Mouse (Mus musculus) adrenal gland, postnatal 14 days (tissue): ENCODE measurements around the gene Rab44. TPM values are rescaled to one million over a fixed set of nuclear protein-coding genes. Genes with fewer than 3 reads are reported as not detected.

ENCODE experiments used
- DNase-seq: peaks from one replicate; pipeline ENCODE4 v3.0.0; 2021; ENCODE audit warnings: mixed read lengths
- total RNA-seq: library from RNA; stranded (reverse); gene quantifications from 2 replicates; pipeline ENCODE4 v1.2.3, GENCODE M21; 2021

The Rab44 gene
- total RNA-seq, 1 experiment from 2014 or later = 0.33 TPM

DNA sequence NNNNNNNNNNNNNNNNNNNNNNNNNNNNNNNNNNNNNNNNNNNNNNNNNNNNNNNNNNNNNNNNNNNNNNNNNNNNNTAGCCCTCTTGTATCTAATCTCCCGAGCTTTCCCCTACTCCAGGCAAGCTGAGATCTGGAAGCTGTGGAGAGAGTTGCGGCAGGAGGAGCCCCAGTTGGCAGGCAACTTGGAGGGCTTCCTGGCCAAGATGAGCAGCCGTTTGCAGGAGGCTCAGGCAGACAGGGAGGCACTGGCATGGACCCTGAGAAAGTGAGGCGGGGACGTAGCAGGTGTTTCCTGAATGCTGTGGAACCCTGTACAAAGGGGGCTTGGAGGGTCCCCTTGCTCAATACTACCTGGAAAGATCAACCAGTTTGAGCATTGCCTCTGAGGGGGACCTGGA is 21.1 kb downstream of the Rab44 start:
- no peak for DNase-seq

DNA sequence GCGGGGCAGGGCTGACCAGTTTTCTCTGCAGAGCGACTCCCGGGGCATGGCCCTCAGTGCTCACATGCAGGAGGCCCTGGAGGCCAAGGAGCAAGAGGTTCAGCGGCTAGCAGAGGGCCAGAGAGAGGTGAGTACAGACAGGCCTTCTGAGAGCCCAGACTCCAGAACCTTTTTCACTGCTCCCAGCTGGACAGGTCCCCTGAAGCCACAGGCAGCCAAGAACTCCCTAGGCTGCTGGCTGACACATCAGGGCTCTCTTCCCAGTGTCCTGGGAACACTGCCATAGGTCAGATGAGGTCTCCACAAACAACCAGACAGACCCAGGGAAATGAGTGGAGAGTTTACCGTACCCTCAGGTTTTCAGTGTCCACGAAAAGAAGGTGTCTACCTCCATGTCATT is 22.3 kb downstream of the Rab44 start:
- DNase-seq = peak; percentile 86

DNA sequence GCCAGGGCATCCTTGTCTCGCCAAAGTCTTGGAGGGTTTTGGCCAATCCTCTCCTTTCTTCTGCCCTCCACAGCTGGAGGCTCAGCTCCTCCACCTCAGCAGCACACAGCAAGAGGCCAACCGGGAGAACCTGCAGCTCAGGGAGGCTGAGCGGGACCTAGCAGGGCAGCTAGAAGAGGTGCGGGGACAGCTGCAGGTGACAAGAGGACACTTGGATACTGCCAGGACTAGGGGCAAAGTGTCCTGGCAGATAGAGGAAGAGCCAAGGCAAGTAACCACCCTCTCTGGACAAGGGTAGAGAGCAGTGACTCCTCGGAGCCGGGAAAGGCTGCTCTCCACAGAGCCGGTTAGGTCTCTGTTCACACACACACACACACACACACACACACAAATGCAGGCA is 24.0 kb downstream of the Rab44 start:
- no peak for DNase-seq

DNA sequence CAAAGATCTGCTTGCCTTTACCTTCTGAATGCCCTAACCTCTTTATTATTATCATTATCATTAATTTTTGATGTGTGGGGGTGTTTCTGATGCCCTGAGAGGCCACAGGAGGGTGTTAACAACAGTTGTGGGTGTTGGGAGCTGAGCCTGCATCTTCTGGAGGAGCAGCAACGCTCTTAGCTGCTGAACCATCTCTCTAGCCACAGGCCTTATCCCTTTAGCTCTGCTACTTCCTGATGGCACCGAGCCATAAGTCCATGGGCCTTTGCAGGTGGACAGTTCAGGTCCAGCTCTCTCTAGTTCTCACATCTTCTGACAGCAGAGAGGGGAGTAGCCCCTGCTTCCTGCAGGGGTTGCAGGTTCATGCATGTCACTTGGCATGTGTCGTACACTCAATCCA is 27.6 kb downstream of the Rab44 start:
- no peak for DNase-seq

DNA sequence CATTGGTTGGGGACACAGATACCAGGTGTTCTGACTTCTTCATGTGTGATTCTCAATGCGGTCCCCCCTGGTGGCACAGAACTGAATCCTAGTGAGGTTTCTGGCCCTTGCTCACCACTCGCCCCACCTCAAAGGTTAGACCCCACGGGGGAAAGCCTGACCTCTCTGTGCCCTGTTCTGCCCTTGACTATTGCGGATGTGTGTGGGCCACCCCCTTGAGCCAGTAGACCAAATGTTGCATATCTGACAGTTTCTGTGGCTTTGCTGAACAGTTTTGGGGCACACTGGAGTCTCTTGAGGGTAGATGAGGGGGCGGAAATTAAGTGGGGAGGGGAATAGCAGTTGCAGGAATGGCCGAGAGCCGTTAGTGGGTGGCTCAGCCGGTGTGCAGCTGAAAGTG is 29.3 kb downstream of the Rab44 start:
- no peak for DNase-seq

DNA sequence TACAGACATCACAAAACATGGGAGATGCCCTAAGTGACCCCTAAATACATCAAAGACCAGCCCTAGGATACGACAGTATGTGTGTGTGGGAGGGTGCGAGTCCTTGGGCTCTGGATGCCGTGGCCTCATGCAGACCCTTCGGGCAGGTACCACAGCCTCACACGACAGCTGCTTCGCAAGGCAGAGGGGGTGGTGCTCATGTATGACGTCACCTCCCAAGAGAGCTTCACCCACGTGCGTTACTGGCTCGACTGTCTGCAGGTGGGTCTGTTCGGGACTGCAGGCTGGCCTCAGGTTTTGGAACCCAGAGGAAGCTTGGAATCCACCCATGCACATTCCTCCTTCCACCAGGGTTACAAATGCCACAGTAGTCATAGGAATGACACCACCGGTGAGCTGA is 31.2 kb downstream of the Rab44 start:
- DNase-seq = no peak

DNA sequence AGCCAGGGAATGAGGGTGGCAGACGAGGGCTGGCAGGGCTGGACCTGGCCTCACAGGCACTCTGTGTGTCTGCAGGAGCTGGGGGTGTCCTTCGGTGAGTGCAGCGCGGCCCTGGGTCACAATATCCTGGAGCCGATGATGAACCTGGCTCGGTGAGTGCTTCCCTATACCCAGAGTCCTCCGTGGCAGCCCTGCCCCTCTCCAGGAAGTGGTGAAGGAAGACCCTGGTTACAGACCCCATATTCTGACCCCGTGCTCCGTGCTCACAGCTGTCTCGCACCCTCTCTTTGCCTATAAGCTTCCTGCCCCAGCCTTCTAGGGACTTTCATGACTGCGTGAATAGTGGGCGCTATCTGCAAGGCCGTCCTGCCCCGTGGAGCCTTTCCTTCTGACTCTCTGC is 33.3 kb downstream of the Rab44 start:
- DNase-seq = no peak

DNA sequence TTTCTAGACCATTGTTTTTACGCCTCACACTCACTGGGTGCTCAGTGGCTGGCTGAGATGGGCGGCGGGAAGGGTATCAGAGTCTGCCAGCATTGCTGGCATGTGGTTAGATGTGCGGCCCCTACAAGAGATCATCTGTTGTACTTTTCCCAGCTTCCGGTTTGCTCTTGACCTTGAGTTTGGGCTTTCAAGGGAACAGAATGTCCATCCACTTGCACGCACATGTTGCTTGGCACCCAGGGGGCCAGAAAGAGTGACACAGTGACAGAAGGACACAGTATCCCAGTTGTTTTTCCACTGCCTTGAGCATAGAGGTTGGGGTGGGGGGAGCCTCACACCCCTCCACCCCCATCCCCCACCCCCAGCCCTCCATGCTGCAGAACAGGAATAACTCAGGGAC is 33.8 kb downstream of the Rab44 start:
- DNase-seq = peak; percentile 55

DNA sequence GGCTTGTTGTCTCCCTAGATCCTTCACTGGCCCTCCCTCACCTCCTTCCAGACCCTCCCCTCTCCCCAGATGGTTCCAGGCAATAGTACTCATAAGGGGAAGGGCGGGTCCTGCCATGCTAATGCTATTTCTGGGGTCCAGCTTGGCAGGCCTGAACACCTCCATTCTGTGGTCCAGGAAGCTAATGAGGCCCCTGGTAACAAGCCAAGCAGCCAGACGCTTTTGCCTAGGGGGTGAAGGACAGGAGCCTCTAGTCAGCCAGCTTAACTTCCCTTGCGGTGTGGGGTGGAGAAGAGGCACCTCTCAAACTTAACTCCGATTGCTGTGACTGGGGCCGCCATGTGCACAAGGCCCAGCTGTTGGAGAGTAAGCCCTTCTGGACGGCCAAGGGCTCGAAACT is 35.8 kb downstream of the Rab44 start:
- no peak for DNase-seq

DNA sequence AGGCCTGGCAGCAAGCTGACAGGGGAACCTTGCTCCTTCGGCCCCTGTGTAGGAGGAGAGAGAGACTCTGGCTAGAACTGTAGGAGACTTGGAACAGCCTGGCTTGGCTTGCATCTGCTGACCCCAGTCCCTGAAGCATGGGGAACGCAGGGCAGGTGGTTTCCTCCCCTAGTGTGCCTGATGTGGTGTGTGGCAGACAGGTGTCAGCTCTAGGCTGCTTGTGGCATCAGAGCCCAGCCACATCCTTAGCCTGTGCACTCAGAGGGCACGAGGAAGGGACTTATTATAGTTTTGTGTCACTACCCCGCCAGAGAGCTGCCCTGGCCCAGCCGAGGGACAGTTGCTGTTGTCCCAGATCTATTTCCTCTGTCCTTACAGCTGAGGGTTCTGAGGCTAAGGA is 38.6 kb downstream of the Rab44 start:
- no peak for DNase-seq

DNA sequence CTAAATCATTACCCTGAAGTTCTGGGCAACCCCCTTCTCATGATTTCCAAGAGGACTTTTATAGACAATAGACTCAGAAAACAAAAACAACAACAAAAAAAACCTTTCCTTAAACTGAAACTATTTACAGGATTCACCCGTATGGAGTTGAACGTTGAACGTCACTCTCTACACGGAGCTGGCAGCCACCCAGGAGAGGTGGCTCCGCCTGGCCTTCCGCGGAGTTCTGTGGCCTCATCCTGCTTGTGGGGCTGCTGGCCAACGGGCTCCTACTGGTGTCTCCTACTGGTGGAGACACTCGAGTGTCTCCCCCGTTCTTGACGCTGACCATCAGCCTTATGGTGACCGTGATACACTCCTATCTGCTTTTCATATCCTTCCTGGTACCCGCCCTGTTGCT is 40.3 kb downstream of the Rab44 start:
- no peak for DNase-seq

DNA sequence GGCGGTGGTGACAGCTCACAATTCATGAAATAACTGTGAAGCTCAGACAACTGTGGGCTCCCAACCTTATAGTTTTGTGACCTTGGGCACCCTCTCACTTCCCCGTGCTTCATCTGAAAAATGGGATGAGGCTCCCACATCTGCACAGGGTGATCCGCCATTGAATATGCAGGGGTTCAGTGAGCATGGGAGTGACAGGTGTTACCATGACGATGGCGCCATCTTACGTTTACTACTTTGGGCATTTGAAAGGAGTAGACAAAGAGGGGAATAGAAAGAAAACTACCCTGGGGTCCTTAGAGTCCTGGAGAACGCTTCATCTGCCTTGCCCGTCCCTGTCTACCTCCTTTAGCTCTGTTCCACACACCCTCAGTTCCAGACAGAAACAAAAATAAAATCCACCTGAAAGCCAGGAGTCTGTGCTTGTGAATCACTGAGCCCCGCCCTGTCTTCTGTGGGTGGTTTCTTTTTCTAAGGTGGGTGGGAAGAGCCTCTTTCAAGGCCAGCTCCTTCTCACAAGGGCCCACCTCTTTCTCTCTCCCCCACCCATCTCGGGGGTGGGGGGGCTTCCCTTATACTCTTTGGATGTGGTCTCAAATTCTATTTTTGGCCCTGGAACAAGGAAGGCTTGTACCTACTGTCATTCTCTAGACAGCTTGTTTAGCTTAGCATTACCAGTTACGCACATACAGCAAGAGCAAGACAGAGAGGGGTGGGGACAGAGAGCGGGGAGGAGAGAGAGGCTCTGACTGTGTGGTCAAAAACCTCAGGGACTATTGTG is 41.6 kb downstream of the Rab44 start:
- no peak for DNase-seq

DNA sequence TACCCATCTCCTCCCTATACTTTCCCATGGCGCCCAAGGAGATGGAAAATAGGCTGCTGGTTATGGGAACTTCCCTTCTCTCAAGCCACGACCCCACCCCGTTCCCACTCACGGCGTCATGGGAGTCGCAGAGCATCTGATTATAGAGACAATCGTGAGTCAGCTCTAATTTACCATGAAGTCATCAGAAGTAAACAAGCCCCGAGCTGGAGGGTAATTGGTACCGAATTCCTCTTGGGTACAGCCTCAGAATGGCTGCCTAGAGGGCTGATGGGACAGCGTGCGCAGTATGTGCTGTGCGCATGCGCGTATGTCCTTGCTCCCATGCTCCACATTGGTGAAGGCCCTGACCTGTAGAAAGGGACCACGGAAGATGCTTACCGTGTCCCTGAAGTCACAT is 42.5 kb downstream of the Rab44 start:
- DNase-seq = no peak

DNA sequence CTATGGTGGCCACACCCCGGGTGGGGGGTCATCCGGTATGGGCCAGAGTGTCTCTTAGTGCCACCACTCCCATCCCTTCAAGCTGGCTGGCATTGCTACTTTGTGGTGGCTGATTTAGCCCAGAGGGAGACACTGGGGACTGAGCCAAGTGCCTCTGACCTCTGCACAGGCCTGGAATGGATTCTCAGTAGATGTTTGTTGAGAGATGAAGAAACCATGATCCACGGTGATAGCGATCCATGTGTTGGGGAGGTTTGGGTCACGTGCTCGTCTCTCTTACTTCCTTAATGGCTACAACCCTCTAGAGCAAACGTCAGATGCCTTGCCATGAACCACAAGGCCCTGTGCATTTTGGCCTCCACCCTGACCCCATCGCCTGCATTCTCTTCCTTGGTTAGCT is 42.9 kb downstream of the Rab44 start:
- DNase-seq = peak; percentile 75

DNA sequence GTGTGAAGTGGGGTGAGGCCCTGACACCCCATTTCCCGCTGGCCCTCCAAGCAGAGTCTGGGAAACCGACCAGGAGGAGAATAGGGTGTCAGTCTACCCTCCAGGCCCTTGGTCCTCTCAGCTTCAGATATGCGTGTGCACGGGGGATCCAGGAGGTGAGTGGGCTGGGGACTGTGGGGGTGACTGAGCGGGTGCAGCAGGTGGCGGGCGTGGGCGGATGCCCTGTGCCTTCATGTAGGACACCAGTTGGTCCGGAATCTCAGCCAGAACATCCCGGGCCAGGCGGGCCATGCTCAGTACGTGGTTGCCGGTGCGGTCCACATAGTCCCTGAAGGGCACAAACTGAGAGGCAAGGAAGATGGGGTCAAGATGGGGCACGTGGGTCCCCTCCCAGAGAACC is 45.0 kb downstream of the Rab44 start:
- DNase-seq = no peak

DNA sequence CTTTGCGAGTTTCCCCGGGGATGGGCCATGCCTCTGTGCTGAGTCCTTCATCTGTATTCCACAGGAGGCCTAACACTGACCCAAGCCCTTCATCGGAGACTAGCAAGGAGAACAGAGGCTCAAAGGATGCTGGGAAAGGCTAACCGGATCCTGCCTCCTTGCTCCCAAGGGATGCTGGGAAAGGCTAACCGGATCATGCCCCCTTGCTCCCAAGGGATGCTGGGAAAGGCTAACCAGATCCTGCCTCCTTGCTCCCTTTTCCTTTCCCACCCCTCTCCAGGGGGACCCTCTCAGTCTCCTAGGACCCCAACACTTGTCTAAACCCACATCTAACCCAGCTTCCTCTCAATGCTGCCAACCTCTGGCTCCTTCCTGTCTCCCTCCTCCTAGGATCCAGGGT is 45.4 kb downstream of the Rab44 start:
- DNase-seq = no peak

DNA sequence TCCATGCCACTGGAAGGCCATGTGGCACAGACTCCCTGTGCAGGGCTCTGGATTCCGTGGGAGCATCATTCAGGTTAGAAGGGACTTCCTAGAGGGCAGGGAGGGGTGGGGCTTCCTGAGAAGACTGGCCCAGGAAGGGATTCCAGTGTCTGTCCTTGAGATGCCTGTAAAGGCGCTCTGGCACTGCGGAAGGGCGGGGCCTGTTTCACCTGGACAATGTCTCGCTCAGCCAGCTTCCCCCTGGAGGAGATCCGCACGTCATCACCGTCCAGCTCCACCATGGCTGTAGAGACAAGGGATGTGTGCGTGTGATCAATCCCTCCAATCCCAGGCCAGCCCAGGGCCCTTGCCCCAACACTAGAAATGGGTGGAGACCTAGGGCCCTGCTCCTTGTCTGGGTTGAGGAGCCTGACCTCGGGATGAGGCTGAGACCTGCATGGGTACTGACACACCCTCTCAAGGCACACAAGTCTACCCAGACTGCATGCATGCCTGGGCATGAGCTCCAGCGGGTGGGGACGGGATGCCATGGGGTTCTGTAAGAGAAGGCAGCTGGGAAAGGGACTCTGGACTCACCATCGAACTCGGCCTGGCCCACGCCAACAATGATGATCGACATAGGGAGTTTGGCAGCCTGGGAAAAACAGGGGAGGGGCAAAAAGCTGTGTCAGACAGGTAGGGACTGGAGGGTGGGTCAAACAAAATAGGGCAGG is 46.0 kb downstream of the Rab44 start:
- no peak for DNase-seq

DNA sequence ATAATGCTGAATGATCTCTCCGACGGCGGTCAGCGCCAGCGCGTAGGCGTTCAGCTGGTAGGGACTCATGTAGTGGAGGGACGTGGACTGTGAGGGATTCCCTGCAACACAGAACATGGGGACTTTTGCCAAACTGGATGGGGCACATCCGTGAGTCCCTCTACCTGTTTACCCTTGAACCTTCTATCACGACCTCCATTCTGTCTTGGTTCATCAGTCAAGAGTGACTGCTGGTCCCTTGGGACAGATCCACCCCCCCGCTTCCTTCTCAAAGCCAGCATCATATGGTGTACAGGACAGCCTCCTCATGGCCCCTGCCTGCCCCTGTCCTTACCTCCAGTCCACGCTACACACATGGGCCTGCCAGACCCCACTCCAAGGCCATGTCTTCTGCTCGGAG is 48.4 kb downstream of the Rab44 start:
- no peak for DNase-seq

DNA sequence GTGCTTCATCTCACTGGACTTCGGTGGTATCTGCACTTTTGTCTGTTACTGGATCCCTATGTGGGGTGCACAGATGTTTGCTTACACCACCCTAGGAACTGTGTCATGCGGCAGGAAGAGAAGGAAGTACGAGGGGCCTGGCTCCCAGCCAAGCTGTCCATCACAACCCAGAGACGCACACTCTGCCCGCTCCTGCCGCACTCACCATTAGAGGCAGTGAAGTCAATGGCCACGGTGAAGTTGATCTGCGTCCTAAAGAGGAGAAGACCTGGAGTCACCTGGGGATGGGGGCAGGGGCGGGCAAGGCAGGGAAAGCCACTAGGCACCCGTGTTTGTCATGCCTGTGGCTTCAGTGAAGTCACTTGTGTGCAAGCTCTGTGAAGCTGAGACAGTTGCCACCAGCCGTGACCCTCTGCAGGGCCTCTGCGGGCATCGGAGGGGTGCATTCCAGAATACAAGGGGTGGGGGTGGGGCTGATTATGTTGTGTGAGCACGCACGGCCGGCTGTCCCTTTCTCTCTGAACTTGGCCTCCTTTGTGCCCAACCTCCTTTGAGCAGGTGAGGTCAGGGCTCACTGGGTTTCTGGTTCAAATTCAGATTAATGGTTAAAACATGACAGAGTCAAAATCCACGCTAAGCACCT is 50.6 kb downstream of the Rab44 start:
- DNase-seq = peak; percentile 56

DNA sequence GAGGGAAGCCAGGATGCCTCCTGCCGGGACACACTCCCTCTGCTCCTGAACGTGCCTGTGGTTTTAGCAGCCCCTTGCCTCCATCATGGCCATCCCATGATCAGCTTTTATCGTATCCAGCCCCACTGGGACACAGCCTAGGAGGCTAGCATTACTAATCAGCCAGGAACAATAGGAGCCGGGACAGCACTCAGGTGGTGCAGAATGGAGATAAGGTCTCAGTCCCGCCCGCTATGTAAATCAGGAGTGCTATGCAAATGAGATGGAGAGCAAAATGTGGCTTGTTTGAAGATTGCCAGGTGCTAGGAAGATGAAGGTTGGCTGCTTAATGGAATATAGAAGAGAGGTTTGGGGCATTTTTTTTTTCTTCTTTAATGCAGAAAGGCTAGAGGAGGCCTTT is 51.5 kb downstream of the Rab44 start:
- DNase-seq = no peak

DNA sequence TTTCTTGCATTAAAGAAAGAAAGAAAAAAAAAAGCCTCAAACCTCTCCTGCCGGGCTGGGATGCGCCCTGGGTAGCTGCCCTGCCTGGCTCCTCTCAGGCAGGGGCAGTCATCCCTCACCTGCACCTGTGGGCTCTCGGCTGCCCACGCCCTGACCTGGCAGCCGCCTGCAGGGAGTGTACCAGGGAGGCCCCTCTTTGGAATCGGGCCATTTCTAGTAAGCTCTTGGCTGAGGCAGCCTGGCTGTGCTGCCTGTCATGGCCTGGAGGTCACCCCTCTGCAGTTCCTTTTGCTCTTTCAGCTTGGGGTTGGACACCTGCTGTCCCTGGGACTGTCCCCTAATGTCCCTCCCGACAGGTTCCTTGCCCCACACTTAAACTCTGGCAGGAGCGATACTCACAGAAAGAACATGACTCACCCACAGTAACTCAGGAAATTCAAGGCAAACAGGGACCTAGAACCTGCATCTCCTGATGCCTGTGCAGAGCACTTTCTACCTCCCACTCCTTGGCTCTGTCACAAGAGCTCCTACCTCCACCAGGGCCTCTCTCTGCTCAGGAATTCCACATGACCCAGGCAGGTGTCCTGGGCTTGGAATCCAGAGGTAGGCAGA is 52.1 kb downstream of the Rab44 start:
- DNase-seq = no peak

DNA sequence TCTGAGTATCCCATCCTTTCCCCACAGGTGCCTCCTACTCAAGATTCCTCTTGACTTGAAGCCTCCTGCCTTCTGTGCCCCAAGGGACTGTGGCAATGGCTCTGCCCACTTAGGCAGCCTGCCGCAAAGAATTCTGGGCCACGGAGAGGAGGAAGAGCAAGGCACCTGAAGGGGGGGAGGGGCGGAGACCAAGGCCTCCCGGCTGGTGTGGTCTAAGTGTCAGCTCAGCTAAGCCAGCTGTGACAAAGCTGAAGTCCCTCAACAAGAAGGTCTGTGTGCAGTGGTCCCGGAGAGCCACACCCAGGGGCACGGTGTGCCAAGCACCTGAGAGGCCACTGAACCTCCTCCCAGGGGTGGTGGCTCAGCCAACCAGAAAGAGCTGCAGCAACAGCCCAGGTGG is 53.4 kb downstream of the Rab44 start:
- peak; percentile 41 for DNase-seq

DNA sequence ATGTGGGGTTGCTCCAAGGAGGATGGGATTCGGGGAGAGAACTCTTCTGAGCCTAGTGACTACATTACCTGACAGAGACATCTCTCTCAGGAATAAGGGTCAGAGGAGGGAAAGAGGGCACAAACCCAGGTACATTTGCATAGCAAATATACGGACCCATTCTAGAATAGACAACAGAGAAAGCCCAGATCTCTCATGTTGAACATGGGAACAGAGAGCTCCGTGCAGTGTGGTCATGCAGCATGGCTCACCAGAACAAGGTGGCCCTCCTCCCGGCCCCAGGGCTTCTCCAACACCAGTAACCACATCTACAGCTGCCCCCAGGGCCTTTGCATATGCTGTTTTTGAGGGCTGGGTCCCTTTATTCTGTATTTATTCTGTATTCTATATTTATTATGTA is 54.5 kb downstream of the Rab44 start:
- DNase-seq = no peak
